Mouse (Mus musculus) ovary, adult 18-20 months (tissue): ENCODE measurements around the gene Capn9.

ENCODE experiments used
- DNase-seq: peaks from one replicate; pipeline ENCODE4 v3.0.0; 2022; ENCODE audit warnings: low spot score, mixed read lengths

Capn9 gene

GRCm38 (mm10) chr8:124643540-124644339 lies 67.8 kb downstream of the Capn9 start:
- DNase-seq: peak; percentile 59

GRCm38 (mm10) chr8:124648311-124648710 lies 72.4 kb downstream of the Capn9 start:
- no peak for DNase-seq

DNA sequence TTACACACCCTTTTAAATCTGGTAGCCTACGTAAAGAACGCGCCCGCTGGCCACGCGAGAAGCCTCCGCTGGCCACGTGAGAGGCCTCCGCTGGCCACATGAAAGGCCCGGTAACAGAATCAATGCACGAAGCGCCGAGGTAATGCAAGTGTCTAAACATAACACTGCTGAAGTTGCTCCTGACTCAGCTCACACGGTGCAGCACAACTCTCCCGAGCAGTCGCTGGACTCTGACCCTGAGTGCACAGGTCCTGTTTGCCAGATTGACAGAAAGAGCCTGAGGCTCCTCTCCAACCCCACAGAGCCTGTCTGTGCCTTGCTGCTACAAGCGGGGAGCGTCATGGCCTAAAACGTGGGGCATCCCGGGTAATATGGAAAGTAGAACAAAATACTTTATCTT lies 75.9 kb downstream of the Capn9 start:
- no peak for DNase-seq

- DNase-seq: no peak
These were observed 76.6 kb downstream of the Capn9 start for GRCm38 (mm10) chr8:124652546-124652945.

- DNase-seq: no peak
These were observed 77.9 kb downstream of the Capn9 start for GRCm38 (mm10) chr8:124653568-124654475.

DNA sequence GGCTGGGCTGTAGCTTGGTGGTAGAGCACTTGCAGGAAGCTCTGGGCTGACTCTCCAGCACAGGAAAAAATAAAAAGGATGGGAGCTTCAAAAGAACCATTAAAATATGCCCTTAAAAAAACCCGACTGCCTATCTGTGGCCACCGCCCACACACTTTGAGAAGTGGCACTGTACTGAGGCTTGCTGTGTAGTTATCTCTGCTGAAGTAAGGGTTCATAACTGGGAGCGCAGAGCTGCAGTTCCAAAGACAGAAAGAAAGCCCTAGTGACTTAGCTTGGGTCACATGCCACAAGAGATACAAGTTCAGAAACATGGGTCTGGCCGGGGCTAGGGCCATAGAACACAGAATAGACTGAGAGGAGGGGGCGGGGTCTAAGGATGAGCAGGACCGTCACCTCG lies 82.0 kb downstream of the Capn9 start:
- no peak for DNase-seq

- peak; percentile 76 for DNase-seq
These were observed 82.5 kb downstream of the Capn9 start for GRCm38 (mm10) chr8:124658415-124658814.

- no peak for DNase-seq
These were observed 85.9 kb downstream of the Capn9 start for GRCm38 (mm10) chr8:124661781-124662180.

DNA sequence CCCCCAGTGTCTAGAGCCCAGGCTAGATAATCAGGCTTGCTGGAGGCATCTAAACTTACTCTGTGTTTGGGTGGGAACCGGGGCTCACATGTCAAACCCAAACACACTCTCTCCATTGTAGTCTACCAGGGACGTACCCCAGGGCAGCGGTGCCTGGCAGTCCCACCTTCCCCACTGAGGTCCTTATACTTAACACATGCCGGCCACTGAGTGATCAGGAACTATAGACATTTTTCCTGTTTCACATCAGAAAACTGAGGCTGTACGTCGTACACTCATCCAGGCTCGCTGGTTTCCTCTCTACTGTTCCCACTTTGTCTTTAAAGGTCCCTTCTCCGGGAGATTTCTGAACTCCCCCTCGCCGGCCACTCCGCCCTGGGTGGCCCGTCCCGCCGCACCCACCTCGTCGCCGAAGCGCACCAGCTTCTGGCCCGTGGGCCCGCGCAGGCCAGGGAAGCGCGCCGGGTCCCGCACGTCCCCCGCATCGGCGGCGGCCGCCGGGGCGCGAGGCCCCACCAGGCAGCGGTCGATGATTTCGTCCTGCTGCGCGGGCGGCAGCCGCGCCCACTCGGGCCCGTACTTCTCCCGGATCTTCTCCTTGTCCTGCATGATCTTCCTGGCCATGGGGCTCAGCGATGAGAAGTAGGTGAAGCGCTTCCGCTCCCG lies 86.7 kb downstream of the Capn9 start:
- DNase-seq: no peak

DNA sequence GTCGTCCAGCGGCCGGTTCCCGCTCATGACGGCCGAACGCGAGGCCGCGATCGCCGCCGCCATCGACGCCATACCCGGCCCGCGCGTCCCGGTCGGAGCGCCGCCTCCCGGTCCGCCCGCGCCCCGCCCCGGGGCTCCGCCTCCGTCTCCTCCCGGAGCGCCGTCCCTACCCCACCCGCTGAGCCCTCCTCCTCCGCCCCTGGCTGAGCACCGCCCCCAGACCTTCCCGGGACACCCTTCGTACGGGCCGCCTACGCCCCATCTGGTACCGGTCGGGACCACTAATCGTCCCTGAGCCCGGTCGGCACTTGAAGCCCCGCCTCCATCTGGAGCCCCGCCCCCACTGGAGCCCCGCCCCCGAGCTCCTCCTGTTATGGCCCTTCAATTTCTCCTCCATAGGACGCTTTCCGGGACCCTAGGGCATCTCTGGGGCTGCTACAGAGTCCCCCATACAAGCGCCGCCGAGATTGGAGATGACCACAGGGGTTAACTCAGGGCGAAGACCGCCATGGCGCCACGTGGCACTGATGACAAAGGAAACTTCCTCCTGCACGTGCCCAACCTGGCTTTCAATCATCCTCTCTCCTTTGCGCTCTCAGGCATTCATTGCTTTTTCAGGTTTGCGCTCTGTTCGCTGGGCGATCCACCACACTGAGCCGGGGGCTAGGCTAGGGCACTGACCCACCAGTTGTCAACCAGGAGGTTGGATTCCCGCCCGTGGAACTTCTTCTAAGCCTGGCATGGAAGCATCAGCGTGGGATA lies 87.4 kb downstream of the Capn9 start, which contains the start of gene 2310022B05Rik:
Gene 2310022B05Rik, minus strand, starts transcription at position 258 of the 762 bp plus-strand sequence.
- peak; percentile 90 for DNase-seq

- no peak for DNase-seq
These were observed 87.9 kb downstream of the Capn9 start for GRCm38 (mm10) chr8:124663874-124664230.

DNA sequence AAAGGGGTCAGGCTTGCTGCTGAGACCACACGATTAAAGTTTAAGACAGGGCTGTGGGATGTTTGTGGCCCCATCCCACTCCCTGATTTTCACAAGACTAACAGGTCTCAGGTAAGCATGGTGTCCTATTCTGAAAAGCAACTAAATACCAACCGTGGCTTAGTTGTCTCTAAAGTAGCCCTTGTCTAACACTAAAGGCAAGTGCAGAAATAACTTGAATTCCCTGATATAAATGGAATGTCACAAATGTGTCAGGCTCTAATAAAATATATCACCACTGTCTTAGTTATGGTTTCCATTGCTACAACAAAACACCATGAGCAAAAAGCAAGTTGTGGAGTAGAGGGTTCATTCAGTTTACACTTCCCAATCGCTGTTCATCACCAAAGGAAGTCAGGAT lies 88.5 kb downstream of the Capn9 start:
- no peak for DNase-seq
